Mouse (Mus musculus) adrenal gland, postnatal 4 days (tissue): ENCODE measurements at regions not wholly inside any gene's neighbourhood (a gene's known extent, or its start where the extent isn't known, plus 50 kb on each side); places are given as distances from the start of the nearest gene placed in this dataset.

Experiments used
- DNase-seq, 2 experiments: peaks; one replicate each; pipeline ENCODE4 v3.0.0; 2021 to 2022; ENCODE audit warnings: low spot score in 2 of 2, mixed read lengths in 2 of 2

DNA sequence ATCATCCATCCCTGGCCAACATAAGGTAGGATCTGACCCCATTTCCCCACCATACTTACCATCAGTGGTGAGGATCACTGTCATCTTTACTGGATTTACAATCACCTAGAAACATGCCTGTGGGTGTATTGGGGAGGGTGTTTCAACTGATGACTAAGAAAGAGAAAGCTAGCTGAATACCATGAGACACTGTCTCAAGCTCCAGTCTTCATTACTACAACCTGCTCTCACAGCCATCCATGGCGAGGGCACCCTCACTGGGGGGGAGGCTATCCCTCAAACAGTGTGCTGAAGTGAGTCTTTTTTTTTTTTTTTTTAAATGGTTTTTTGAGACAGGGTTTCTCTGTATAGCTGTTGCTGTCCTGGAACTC lies 154.9 kb downstream of the Qrsl1 start:
- no peak for DNase-seq

- no peak for DNase-seq
These were observed 154.0 kb downstream of the Qrsl1 start for GRCm38 (mm10) chr10:43747541-43747940.

GRCm38 (mm10) chr10:43748300-43748699 lies 153.2 kb downstream of the Qrsl1 start:
- no peak for DNase-seq

DNA sequence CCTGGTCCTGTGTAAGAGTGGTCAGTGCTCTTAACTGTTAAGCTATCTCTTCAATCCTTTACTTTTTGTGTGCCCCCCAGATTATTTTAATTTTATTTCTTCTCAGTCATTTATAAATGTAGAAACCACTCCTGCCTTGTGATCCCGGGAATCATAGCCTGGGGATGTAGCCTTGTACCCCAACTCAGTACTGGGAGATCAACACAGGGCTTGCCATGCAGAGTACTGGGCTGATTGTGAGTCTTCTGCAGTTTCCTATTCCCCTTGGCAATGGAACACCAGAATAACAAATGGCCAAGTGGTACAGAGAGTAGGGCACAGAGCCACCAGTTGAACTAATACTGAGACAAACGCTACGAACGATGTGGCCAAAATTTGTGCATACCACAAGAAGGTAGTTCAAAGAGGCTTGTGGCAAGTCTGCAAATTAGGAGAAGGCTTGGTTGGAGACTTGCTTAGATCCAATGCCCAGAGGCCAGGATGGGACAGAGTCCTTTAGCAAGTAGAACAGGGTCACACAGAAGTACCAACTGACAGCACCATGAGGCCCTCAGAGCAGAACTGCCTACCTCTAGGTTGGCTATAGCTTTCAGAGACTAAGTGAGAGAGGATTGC lies 151.9 kb downstream of the Qrsl1 start:
- no peak for DNase-seq

- DNase-seq: no peak
These were observed 151.1 kb downstream of the Qrsl1 start for GRCm38 (mm10) chr10:43750401-43750800.

GRCm38 (mm10) chr10:43750854-43751253 lies 150.7 kb downstream of the Qrsl1 start:
- no peak for DNase-seq

- peak in 1 of 2 experiments; percentile 24 for DNase-seq
These were observed 149.5 kb downstream of the Qrsl1 start for GRCm38 (mm10) chr10:43751881-43752675.

DNA sequence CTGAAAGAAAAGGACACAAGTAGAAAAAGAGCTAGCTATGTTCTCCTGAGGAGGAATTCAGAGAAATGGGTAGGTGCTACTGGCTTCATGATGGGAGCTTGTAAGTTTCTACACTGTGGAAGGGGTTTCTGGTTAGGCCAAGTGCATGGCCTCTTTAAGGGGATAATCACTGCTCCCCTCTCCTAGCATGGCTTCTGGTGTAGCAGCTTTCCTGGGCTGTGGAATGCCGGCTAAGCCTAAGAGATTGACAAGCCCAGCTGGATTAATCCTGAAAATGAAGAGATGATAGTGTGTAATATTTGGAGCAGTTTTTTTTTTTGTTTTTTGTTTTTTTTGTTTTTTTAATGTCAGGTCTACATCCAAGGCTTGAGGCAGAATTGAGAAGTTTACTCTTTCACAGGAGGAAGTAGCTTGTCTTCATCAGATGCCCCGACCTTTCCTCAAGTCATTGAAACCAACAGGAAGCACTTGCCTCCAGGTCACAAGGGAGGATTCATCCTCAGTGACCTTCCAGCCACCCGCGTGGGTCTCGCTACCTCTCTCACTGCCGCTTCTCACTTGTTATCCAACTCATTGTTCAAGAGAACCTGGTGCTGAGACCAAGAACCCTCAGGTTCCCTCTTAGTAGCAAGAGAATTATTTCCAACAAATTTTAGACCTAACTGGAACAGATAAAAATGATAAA lies 144.5 kb downstream of the Qrsl1 start:
- DNase-seq: no peak

GRCm38 (mm10) chr10:43758124-43759025 lies 143.2 kb downstream of the Qrsl1 start:
- DNase-seq: no peak

DNA sequence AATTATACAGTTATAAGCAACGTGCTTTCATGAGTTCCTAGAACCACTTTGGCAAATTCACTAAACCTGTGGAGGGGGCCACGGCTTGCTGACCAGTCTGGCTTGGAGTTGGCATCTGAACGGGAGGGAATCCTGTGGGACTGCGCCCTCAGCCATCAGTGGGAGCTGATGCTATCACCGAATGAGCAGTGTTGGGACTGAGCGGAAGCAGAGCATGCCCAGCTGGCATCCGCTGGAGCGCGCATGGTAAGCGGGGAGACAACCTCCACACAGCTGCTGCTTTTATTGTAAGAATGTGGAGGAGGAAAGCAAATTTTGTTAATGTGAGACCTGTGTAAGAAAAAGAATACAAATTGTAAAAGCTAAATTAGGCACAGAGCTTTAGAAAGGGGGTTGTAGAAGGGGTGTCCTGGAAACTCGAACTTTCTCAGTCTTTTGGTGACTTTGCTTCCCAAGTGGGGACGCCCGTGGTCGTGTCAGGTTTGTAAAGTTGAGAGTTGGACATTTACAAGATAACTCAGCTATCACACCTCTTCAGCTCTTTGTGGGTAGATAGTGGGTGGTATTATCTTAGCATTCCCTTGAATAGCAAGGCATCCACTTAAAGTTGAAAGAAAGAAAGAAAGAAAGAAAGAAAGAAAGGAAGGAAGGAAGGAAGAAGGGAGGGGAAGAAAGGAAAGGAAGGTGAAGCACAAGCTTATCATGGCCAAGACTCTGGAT lies 142.2 kb downstream of the Qrsl1 start:
- DNase-seq: no peak

DNA sequence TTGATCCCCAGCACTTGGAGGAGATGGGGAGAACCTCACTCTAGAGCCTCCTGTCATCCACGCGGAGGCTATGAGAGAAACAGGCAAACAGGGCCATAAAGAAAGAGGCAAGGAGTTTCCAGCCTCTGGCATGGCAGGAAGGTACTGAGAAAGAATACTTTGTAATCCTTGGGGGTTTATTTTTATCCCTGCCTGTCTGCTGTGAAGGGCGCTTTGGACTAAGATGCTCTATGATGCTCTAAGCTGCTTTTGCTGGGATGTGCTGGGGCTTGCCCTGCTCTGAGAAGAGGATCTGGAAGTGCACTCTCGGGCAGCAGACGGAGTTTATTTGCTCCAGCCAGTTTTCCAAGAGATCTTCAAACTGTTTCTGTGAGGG lies 141.7 kb downstream of the Qrsl1 start:
- DNase-seq: no peak

- DNase-seq: no peak
These were observed 139.5 kb downstream of the Qrsl1 start for GRCm38 (mm10) chr10:43761979-43762570.

DNA sequence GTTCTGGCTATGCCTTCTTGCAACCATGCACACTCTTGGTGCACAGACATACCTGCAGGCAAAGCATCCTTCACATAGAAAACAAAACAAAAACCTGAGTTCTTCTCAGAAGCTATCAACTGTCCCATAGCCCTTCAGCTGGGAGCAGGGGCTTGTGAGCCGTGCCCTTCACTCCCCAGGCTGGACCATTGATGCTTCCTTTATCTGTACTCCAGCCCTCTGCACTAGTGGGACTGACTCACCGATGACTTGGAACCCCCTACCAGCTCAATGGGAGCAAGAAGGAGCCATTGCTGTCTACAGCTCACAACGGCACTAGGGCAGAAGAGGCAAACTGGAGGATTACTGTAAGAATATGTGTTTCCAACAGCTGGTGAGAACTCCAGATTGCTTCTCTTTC lies 137.0 kb downstream of the Qrsl1 start:
- no peak for DNase-seq

- DNase-seq: no peak
These were observed 136.3 kb downstream of the Qrsl1 start for GRCm38 (mm10) chr10:43765275-43765674.

GRCm38 (mm10) chr10:43765829-43766486 lies 135.6 kb downstream of the Qrsl1 start:
- DNase-seq: no peak

DNA sequence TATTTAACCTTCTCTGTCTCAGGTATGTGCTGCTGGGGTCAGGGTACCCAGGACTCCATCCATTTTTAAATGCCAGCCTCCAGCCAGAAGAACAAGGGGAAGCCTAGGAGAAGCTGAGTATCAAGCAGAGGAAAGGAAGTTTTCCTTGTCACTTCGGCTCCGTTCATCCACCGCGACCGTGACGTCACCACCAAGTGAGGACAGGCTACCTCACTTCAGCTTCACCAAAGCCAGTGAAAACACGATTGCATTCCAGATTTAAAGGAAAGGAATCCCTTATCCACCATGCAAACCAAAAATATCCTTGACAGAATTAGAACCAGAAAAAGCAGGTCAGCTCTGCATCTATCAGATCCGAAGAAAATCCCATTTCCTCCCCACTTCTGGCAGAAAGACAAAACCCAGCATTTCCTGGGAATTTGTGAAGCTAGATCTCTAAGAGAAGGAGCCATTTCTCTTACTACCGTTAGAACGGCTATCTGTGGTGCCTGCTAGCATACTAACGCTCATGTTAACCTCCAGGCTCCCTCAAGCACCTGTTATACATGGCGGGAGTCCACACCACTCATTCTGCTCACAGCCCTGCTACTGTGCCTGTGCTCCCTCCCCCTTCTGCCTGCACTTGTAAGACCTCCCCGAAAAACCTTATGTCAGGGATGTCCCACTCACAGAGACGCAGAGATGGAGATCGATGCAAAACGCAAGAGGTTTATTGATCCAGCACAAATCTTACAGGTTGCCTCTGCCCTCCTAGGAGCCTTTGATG lies 133.4 kb downstream of the Qrsl1 start:
- no peak for DNase-seq

DNA sequence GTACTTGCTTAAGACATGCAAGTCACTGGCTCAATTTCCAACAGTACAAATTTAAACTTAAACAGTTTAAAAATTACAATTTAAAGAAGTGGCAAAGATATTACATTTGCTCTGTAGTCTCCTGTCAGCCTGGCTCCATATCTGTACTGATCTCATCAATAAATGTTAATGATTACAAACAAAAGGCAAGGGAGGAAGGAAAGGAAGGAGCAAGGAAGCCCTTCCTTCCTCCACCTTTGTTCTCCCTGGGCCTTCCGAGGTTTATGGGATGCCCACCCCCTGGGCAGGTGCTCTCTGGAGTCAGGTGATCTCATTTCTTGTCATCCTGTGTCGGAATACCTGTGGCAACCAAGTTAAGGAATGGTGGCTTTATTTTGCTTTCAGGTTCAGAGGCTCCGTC lies 132.5 kb downstream of the Qrsl1 start:
- no peak for DNase-seq

DNA sequence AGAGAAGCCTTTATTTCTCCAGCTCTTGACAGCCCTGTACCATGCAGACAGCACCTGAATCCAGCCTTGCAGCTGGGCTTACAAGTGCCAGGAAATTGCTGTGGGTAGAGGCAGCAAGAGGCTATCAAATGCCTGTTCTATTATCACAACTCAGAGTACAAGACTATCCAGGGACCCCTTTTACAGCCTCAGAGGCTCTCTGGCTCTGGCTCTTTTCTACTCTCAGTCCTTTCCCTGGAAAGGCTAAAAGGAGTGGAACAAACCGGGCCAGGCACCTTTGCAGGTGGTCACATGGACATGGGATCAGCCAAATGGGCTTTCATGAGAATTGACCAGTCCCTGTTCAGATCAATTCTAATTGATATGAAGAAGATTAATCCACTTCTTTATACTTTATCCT lies 125.7 kb downstream of the Qrsl1 start:
- no peak for DNase-seq
